ENCODE assay signal across 10 mouse cellular contexts in the genomic region with DNA sequence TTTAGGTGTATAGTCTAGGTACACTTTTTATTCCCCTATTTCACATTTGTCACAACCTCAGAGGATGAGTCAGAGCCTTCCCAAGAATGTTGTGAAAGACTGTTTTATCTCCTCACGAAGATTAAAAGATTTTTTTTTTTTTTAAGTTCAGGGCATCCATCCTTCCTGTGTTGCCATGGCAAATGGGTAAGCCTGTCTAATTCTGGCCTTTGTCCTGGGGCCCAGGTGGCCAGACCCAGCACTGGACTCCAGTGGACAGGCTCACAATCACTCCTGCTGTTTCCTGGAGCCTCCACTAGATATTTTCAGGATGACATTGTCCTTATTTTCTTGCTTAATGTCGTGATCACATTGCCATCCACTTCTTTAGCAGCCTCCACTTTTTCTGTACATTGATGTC. TPM values are rescaled to one million over a fixed set of nuclear protein-coding genes. Genes with fewer than 3 reads are reported as not detected.
"Had no signal": no experiment of that assay in that cellular context is flagged by ENCODE, and none has a peak within 500 bp of the region (broad histone marks: within the 10 kb centered on the region; RNA-seq: fewer than 3 reads in every experiment).

No protein-coding gene starts in this region.

- DNase-seq: kidney, postnatal 36 days; layer of hippocampus, adult 9-11 months; layer of hippocampus, postnatal 36 days; liver; liver, embryonic 13.5 days; liver, postnatal 0 days; lung, postnatal 36 days; thymus, postnatal 4 days had no signal

RNA-seq across cellular contexts. Expression of gene Rgs13, which starts 57.7 kb away (rescaled TPM):
- total RNA-seq: megakaryocyte progenitor cell, adult 5-6 weeks; monocyte, adult 5-6 weeks had no signal
